Mouse (Mus musculus) cortical plate, adult 2 months (tissue): ENCODE measurements around the gene Eif5a2.

ENCODE experiments used
- CTCF ChIP-seq: fragments of 200-500 bp; IDR thresholded peaks from 2 replicates; pipeline ENCODE4 v1.5.1; 2011; ENCODE audit warnings: mild to moderate bottlenecking, control low read depth, low read length; ENCODE audit not compliant: insufficient read depth; ENCODE audit errors: extremely low read depth
- POLR2A ChIP-seq: fragments of 200-500 bp; IDR thresholded peaks from 2 replicates; pipeline ENCODE4 v1.6.1; 2011; ENCODE audit warnings: mild to moderate bottlenecking, low read length, control low read depth; ENCODE audit not compliant: insufficient read depth; ENCODE audit errors: extremely low read depth

DNA sequence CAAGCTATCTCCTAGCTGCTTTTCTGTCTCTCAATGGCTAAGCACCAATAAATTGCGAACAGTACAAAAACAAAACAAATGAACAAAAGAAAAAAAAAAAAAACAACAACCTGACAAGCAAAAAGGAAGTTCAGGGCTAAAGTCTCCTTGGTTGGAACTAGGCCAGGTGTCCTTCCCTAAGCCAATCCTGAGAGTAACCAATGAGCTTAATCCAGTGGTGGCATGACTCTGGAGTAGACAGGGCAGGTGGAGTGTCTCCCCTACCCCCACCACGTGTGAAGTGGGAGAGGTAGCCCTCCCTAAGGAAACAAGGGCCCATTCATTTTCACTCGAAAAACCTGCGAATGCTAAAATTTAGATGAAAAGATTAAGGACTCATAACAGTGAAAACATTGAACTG lies 30.4 kb downstream of the Eif5a2 start:
- TF ChIP-seq CTCF (no peak), POLR2A (no peak)
